Mouse (Mus musculus) kidney, postnatal 4 days (tissue): Measurements from ENCODE around the gene Gpa33.

Source experiments
- DNase-seq, 2 experiments: peaks; one replicate each; pipeline ENCODE4 v3.0.0; 2021; ENCODE audit warnings: mixed read lengths in 2 of 2

Gpa33 gene

GRCm38 (mm10) chr1:166130224-166130860 lies at the start of gene Gpa33:
Gene Gpa33 (plus strand): TSS chr1:166130238.
- no peak for DNase-seq

- DNase-seq, result no peak
Observed at GRCm38 (mm10) chr1:166088446-166089170, 41.4 kb upstream of the Gpa33 start.

GRCm38 (mm10) chr1:166089337-166089736 lies 40.7 kb upstream of the Gpa33 start:
- no peak for DNase-seq

- no peak for DNase-seq
Observed at GRCm38 (mm10) chr1:166089739-166090138, 40.3 kb upstream of the Gpa33 start.

GRCm38 (mm10) chr1:166090306-166090705 lies 39.7 kb upstream of the Gpa33 start:
- no peak for DNase-seq

- DNase-seq, result no peak
Observed at GRCm38 (mm10) chr1:166094462-166094861, 35.6 kb upstream of the Gpa33 start.

- no peak for DNase-seq
Observed at GRCm38 (mm10) chr1:166098120-166098519, 31.9 kb upstream of the Gpa33 start.

- DNase-seq, result peak; percentile 21 to 33
Observed at GRCm38 (mm10) chr1:166102920-166103608, 27.0 kb upstream of the Gpa33 start.

GRCm38 (mm10) chr1:166104858-166105257 lies 25.2 kb upstream of the Gpa33 start:
- DNase-seq, result no peak

- no peak for DNase-seq
Observed at GRCm38 (mm10) chr1:166105464-166105863, 24.6 kb upstream of the Gpa33 start.

GRCm38 (mm10) chr1:166114986-166115385 lies 15.1 kb upstream of the Gpa33 start:
- DNase-seq, result no peak

GRCm38 (mm10) chr1:166115719-166116118 lies 14.3 kb upstream of the Gpa33 start:
- no peak for DNase-seq

- no peak for DNase-seq
Observed at GRCm38 (mm10) chr1:166117866-166118639, 12.0 kb upstream of the Gpa33 start.

GRCm38 (mm10) chr1:166122114-166122513 lies 7.9 kb upstream of the Gpa33 start:
- no peak for DNase-seq

- DNase-seq, result no peak
Observed at GRCm38 (mm10) chr1:166123045-166123444, 7.0 kb upstream of the Gpa33 start.

- no peak for DNase-seq
Observed at GRCm38 (mm10) chr1:166123751-166124150, 6.3 kb upstream of the Gpa33 start.

GRCm38 (mm10) chr1:166124932-166125593 lies 5.0 kb upstream of the Gpa33 start:
- no peak for DNase-seq

- no peak for DNase-seq
Observed at GRCm38 (mm10) chr1:166126290-166126689, 3.7 kb upstream of the Gpa33 start.

GRCm38 (mm10) chr1:166126795-166127194 lies 3.2 kb upstream of the Gpa33 start:
- DNase-seq, result no peak

GRCm38 (mm10) chr1:166127719-166128118 lies 2.3 kb upstream of the Gpa33 start, which contains the start of gene Dusp27:
Gene Dusp27 (minus strand): TSS chr1:166127922.
- DNase-seq, result no peak

GRCm38 (mm10) chr1:166128551-166128950 lies 1.5 kb upstream of the Gpa33 start:
- DNase-seq, result no peak

- no peak for DNase-seq
Observed at GRCm38 (mm10) chr1:166132367-166132766, 2.3 kb downstream of the Gpa33 start.
